Mouse (Mus musculus): ENCODE data around the gene Kat2b.
"Not testable (repeated sequence)": the region's sequence is repeated elsewhere in the genome, so short reads cannot be mapped to it uniquely, and the experiment has no call there.

GRCm38 (mm10) chr17:53715161-53715560, 148.5 kb downstream of the Kat2b start:
- TF ChIP-seq CTCF (IDR thresholded peaks at IDR 0.05; ENCODE audit: control insufficient read depth, insufficient read depth, insufficient read length); FOSL1 (IDR thresholded peaks at IDR 0.05; ENCODE audit: insufficient read depth, low read length, poor library complexity, severe bottlenecking): not testable (repeated sequence)

All from C2C12 (cell line).